Mouse (Mus musculus): ENCODE data around the gene Gm28042. TPM values are rescaled to one million over a fixed set of nuclear protein-coding genes. Genes with fewer than 3 reads are reported as not detected.
A peak's percentile ranks its signal among the peaks of the same experiment; 100 is the strongest.

Gene Gm28042
- polyA plus RNA-seq, 1 experiment = 2.0 TPM

DNA sequence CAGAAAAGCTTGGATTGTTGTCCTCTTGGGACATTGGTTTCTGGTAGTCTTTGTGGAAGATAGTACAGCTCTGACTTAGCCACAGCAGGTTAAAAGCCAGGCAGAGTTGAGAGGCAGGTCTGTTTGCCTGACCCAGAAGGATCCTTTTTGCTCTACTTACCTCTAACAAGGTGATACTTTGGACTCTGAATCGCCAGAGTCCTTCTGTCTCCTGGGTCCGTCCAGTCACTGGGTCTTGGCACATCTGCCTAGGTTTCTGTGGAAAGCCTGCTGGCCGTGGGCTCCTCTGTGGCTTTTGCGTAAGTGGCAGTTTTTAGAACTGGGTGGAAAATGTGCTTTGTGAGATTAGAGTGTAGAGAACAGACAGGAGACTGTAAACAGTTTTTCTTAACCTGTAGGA lies 38.3 kb upstream of the Gm28042 start:
- DNase-seq = peak; percentile 85
- Histone ChIP-seq H3K4me1 (ENCODE audit: control insufficient read depth, insufficient read depth, low read length) (peaks cover 8% of the 10 kb centered on the region; the same call in 1 of the 2 replicates), H3K27me3 (replicated peaks; ENCODE audit: control insufficient read depth, insufficient read depth, low read length) (no peaks in the 10 kb centered on the region), H3K4me3 (ENCODE audit: insufficient read depth, low read depth, low read length) (no peak overlapping the region), H3K36me3 (ENCODE audit: control insufficient read depth, insufficient read depth, low read length) (no peaks in the 10 kb centered on the region), H3K27ac (ENCODE audit: insufficient read depth, low read depth, low read length) (0 out of 2 replicates have a peak overlapping the region, but pooled peaks have one; percentile 40)
- TF ChIP-seq POLR2A (IDR thresholded peaks at IDR 0.05; ENCODE audit: low read depth, low read length) (no peak), CTCF (conservative IDR thresholded peaks at IDR 0.05; ENCODE audit: insufficient read depth, insufficient read length, low read depth, low read length) (no peak)
- 61% methylated on average over 4 of the region's 4 CpGs for WGBS

DNA sequence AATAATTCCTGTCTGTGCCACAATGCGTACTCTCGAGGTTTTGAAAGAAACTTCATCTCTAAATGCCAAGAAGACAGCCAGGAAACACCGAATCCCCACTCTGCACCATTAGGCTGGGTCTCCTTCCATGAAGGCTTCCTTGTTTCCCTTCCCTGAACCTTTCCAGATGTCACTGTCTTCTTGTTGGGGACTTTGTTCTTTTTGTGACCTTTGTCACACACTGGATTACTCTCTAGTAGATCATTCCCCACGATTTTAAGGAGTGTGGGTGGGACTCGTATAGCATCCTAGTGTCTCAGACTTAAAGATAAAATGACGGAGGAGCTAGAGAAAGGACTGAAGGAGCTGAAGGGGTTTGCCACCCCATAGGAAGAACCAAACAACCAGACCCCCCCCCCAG lies 36.4 kb upstream of the Gm28042 start:
- Histone ChIP-seq H3K27me3 (replicated peaks; ENCODE audit: control insufficient read depth, insufficient read depth, low read length) (no peaks in the 10 kb centered on the region), H3K4me1 (ENCODE audit: control insufficient read depth, insufficient read depth, low read length) (peaks cover 16% of the 10 kb centered on the region), H3K4me3 (ENCODE audit: insufficient read depth, low read depth, low read length) (no peak overlapping the region), H3K36me3 (ENCODE audit: control insufficient read depth, insufficient read depth, low read length) (no peaks in the 10 kb centered on the region), H3K27ac (ENCODE audit: insufficient read depth, low read depth, low read length) (no peak overlapping the region)
- TF ChIP-seq CTCF (conservative IDR thresholded peaks at IDR 0.05; ENCODE audit: insufficient read depth, insufficient read length, low read depth, low read length) (no peak), POLR2A (IDR thresholded peaks at IDR 0.05; ENCODE audit: low read depth, low read length) (no peak)
- WGBS = 66% methylated on average over 6 of the region's 6 CpGs
- DNase-seq = peak; percentile 67

DNA sequence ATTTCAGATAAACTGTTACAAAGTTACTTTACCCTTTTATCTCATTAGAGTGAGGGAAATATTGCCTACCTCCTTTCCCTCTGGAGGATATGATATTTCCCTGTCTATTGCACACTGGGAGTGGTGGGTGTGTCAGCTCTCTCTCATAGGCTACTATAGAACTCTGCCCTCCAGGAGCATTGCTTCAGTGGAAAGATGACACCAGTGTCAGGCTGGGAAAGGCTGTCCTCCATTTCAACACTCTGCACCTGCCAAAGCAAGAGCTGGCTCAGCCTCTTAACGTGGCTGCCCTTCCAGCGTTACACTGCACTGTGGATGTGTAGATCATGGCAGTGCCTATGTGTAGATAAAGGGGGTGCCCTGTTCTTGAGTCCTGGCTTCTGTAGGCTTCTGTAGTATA lies 34.9 kb upstream of the Gm28042 start:
- H3K4me3 ChIP-seq (ENCODE audit: insufficient read depth, low read depth, low read length) = no peak overlapping the region
- no peak for TF ChIP-seq CTCF (conservative IDR thresholded peaks at IDR 0.05; ENCODE audit: insufficient read depth, insufficient read length, low read depth, low read length)
- no peak for TF ChIP-seq POLR2A (IDR thresholded peaks at IDR 0.05; ENCODE audit: low read depth, low read length)
- no peak for DNase-seq
- H3K36me3 ChIP-seq (ENCODE audit: control insufficient read depth, insufficient read depth, low read length) = no peaks in the 10 kb centered on the region
- H3K27ac ChIP-seq (ENCODE audit: insufficient read depth, low read depth, low read length) = no peak overlapping the region
- H3K4me1 ChIP-seq (ENCODE audit: control insufficient read depth, insufficient read depth, low read length) = peaks cover 23% of the 10 kb centered on the region
- WGBS = 72% methylated on average over 2 of the region's 2 CpGs
- H3K27me3 ChIP-seq (replicated peaks; ENCODE audit: control insufficient read depth, insufficient read depth, low read length) = no peaks in the 10 kb centered on the region

DNA sequence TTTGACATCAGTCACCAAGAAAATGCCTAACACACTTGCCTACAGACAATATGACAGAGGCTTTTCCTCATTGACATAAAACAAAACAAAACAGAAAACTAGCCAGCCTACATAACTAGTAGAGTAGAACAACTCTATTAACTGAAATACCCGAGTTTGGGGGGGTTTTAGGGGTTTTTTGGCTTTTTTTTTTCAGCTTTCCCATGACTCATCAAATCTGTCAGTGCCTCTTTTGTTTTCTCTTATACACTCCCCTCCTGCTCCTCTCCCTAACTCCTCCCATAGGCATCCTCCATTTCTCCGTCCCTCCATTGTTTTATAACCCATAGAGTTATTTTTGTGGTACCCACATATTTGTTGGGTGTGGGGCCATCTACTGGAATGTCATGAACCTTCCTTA lies 33.8 kb upstream of the Gm28042 start:
- no peaks in the 10 kb centered on the region for H3K27me3 ChIP-seq (replicated peaks; ENCODE audit: control insufficient read depth, insufficient read depth, low read length)
- no peak overlapping the region for H3K27ac ChIP-seq (ENCODE audit: insufficient read depth, low read depth, low read length)
- 44% methylated on average over 2 of the region's 2 CpGs for WGBS
- peaks cover 27% of the 10 kb centered on the region for H3K4me1 ChIP-seq (ENCODE audit: control insufficient read depth, insufficient read depth, low read length)
- TF ChIP-seq CTCF (conservative IDR thresholded peaks at IDR 0.05; ENCODE audit: insufficient read depth, insufficient read length, low read depth, low read length) (no peak), POLR2A (IDR thresholded peaks at IDR 0.05; ENCODE audit: low read depth, low read length) (no peak)
- no peak overlapping the region for H3K4me3 ChIP-seq (ENCODE audit: insufficient read depth, low read depth, low read length)
- no peaks in the 10 kb centered on the region for H3K36me3 ChIP-seq (ENCODE audit: control insufficient read depth, insufficient read depth, low read length)
- DNase-seq = no peak

DNA sequence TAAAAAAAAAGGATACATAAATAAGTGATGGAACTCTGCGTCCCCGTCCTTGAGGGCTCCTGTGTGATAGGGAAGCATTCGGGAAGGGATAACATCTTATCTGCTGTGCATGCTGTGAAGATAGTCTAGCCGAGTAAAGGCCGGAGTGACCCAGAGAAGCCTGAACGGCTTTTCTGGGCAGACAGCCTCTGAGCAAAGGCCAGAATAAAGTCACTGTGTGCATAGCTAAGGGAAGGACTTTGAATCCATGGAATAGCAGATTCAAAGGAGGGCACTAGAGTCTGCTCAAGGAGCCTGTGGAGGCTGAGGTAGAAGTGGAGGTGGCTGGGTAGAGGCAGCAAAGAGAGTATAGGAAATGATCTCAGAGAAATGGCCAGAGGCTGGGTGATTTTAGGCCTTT lies 32.5 kb upstream of the Gm28042 start:
- WGBS = 58% methylated on average over 6 of the region's 6 CpGs
- no peak overlapping the region for H3K4me3 ChIP-seq (ENCODE audit: insufficient read depth, low read depth, low read length)
- no peaks in the 10 kb centered on the region for H3K27me3 ChIP-seq (replicated peaks; ENCODE audit: control insufficient read depth, insufficient read depth, low read length)
- peak; percentile 66 for DNase-seq
- H3K36me3 ChIP-seq (ENCODE audit: control insufficient read depth, insufficient read depth, low read length) = no peaks in the 10 kb centered on the region
- peaks cover 24% of the 10 kb centered on the region for H3K4me1 ChIP-seq (ENCODE audit: control insufficient read depth, insufficient read depth, low read length)
- TF ChIP-seq CTCF (conservative IDR thresholded peaks at IDR 0.05; ENCODE audit: insufficient read depth, insufficient read length, low read depth, low read length) = no peak
- no peak for TF ChIP-seq POLR2A (IDR thresholded peaks at IDR 0.05; ENCODE audit: low read depth, low read length)
- H3K27ac ChIP-seq (ENCODE audit: insufficient read depth, low read depth, low read length) = peak overlapping the region; percentile 66

DNA sequence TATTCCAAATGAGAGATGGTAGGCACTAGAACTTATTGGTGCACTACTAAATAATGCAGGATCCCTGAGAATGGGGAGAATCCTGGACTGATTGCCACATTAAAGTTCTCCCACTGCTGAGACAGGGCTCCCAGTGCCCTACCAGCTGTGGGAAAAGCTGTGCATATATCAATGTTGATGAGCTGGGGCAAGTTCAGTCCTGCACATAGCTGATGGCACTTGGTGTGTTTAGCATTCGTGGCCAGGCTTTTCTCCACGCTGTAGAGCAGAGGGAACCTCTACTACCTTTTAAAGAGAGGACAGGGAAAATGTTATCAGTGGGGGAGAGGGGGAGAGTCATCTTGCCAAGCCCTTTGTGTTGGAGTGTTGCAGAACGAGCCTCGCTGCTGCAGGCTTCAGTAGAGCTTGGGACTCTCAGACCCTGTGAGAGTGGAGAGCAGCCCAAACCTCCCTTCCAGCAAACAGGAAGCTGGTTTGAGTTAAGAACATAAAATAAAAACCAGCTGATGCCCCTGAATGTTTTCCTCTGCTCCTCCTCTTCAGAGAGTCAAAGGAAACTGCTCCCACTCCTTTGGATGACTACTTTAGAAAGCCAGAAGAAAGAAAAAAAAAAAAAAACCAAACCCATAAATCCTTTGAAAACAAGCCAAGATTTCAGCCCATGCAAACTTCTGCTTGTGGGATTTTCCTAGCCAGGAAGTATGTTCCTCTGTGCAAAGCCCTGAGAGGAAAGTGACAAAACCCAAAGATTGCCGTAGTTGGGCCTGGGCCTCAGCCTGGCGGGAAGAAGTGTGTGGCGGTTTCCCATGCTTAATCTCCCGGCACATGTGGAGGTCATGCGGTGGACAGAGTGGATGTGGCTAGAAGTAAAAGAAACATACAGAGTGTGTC lies 31.7 kb upstream of the Gm28042 start:
- Histone ChIP-seq H3K27me3 (replicated peaks; ENCODE audit: control insufficient read depth, insufficient read depth, low read length) (no peaks in the 10 kb centered on the region), H3K36me3 (ENCODE audit: control insufficient read depth, insufficient read depth, low read length) (no peaks in the 10 kb centered on the region), H3K4me3 (ENCODE audit: insufficient read depth, low read depth, low read length) (no peak overlapping the region), H3K4me1 (ENCODE audit: control insufficient read depth, insufficient read depth, low read length) (peaks cover 24% of the 10 kb centered on the region), H3K27ac (ENCODE audit: insufficient read depth, low read depth, low read length) (peak overlapping the region; percentile 66)
- TF ChIP-seq CTCF (conservative IDR thresholded peaks at IDR 0.05; ENCODE audit: insufficient read depth, insufficient read length, low read depth, low read length) (no peak), POLR2A (IDR thresholded peaks at IDR 0.05; ENCODE audit: low read depth, low read length) (no peak)
- DNase-seq = peak; percentile 51
- 39% methylated on average over 9 of the region's 9 CpGs for WGBS

DNA sequence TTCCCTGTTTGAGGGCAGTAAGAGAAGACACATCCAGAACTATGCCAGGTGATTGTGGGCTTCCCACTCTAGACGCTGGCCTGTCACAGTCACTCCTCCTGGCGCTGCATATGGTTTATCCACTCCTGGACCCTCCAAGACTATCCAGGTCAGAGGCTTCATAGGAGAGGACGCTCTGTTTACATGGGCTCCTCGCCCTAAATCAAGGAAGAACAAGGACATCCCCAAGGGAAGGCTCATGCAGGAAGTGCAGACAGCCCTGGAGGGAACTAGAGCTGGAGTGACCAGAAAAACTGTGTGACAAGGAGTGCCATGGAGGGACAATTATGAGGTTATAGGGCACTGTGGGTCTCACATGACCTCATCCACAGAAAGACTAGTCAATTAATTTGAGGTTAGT lies 29.9 kb upstream of the Gm28042 start:
- peaks cover 27% of the 10 kb centered on the region for H3K4me1 ChIP-seq (ENCODE audit: control insufficient read depth, insufficient read depth, low read length)
- no peak overlapping the region for H3K4me3 ChIP-seq (ENCODE audit: insufficient read depth, low read depth, low read length)
- 76% methylated on average over 4 of the region's 4 CpGs for WGBS
- H3K27ac ChIP-seq (ENCODE audit: insufficient read depth, low read depth, low read length) = peak overlapping the region; percentile 11; the same call in 1 of the 2 replicates
- DNase-seq = no peak
- TF ChIP-seq POLR2A (IDR thresholded peaks at IDR 0.05; ENCODE audit: low read depth, low read length) = no peak
- no peak for TF ChIP-seq CTCF (conservative IDR thresholded peaks at IDR 0.05; ENCODE audit: insufficient read depth, insufficient read length, low read depth, low read length)
- H3K36me3 ChIP-seq (ENCODE audit: control insufficient read depth, insufficient read depth, low read length) = no peaks in the 10 kb centered on the region
- H3K27me3 ChIP-seq (replicated peaks; ENCODE audit: control insufficient read depth, insufficient read depth, low read length) = no peaks in the 10 kb centered on the region
